Mouse (Mus musculus): ENCODE data around the gene Srgap1.

DNA sequence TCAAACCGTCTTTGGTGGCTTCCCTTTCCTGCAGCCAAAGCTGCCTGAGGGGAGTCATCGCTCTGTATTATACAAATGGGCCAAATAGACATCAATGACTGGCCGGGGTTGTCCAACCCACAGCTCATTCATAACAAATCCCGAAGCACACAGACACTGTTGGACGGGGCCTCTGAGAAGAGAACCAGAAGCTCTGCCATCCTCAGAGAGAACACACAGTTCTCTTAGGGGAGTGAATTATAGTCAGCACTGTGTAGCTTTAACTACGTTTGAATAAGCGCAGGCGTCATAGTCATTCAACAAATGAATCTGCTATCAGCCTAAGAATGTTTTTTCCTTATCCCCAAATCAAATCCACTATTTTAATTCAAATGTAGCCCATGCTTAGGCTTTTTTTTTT lies 88.4 kb downstream of the Srgap1 start:
- no peak for TF ChIP-seq CTCF (IDR thresholded peaks at IDR 0.05; ENCODE audit: extremely low read depth, insufficient read length, insufficient replicate concordance, low read depth, low read length)
- no peak for TF ChIP-seq POLR2A (IDR thresholded peaks at IDR 0.05; ENCODE audit: low read depth, low read length)
